Mouse (Mus musculus) spleen, postnatal 4 days (tissue): ENCODE results near the gene Atp10a.

Source experiments
- DNase-seq, 2 experiments: peaks; one replicate each; pipeline ENCODE4 v3.0.0; 2022; ENCODE audit warnings: low spot score in 2 of 2

Gene Atp10a

GRCm38 (mm10) chr7:58655866-58656265 lies at the start of gene Atp10a:
TSS of gene Atp10a (plus strand) at chr7:58656166.
- no peak for DNase-seq

- DNase-seq = no peak
Observed at GRCm38 (mm10) chr7:58618048-58618447, 37.9 kb upstream of the Atp10a start.

GRCm38 (mm10) chr7:58626305-58627155 lies 29.4 kb upstream of the Atp10a start:
- DNase-seq = no peak

GRCm38 (mm10) chr7:58627381-58627780 lies 28.6 kb upstream of the Atp10a start:
- DNase-seq = no peak

- no peak for DNase-seq
Observed at GRCm38 (mm10) chr7:58629233-58629632, 26.7 kb upstream of the Atp10a start.

GRCm38 (mm10) chr7:58633683-58634082 lies 22.3 kb upstream of the Atp10a start:
- DNase-seq = no peak

- no peak for DNase-seq
Observed at GRCm38 (mm10) chr7:58639676-58640075, 16.3 kb upstream of the Atp10a start.

- no peak for DNase-seq
Observed at GRCm38 (mm10) chr7:58640456-58640855, 15.5 kb upstream of the Atp10a start.

GRCm38 (mm10) chr7:58641916-58642315 lies 14.1 kb upstream of the Atp10a start:
- DNase-seq = no peak

- DNase-seq = no peak
Observed at GRCm38 (mm10) chr7:58647404-58647803, 8.6 kb upstream of the Atp10a start.

- DNase-seq = peak; percentile 41 to 68
Observed at GRCm38 (mm10) chr7:58657913-58658789, 2.2 kb downstream of the Atp10a start.

GRCm38 (mm10) chr7:58658790-58659405 lies 2.9 kb downstream of the Atp10a start:
- DNase-seq = no peak

GRCm38 (mm10) chr7:58660046-58660445 lies 4.1 kb downstream of the Atp10a start:
- no peak for DNase-seq

GRCm38 (mm10) chr7:58660665-58661064 lies 4.7 kb downstream of the Atp10a start:
- DNase-seq = no peak

GRCm38 (mm10) chr7:58661076-58661475 lies 5.1 kb downstream of the Atp10a start:
- DNase-seq = no peak

- peak in 1 of 2 experiments; percentile 8 for DNase-seq
Observed at GRCm38 (mm10) chr7:58668617-58669016, 12.7 kb downstream of the Atp10a start.

GRCm38 (mm10) chr7:58676075-58676474 lies 20.1 kb downstream of the Atp10a start:
- DNase-seq = no peak

- DNase-seq = no peak
Observed at GRCm38 (mm10) chr7:58677111-58677805, 21.3 kb downstream of the Atp10a start.

GRCm38 (mm10) chr7:58685967-58686366 lies 30.0 kb downstream of the Atp10a start:
- DNase-seq = no peak

GRCm38 (mm10) chr7:58686573-58686972 lies 30.6 kb downstream of the Atp10a start:
- DNase-seq = peak; percentile 14 to 65

GRCm38 (mm10) chr7:58686997-58687396 lies 31.0 kb downstream of the Atp10a start:
- no peak for DNase-seq
